Mouse (Mus musculus): ENCODE measurements at regions not wholly inside any gene's neighbourhood (a gene's known extent, or its start where the extent isn't known, plus 50 kb on each side); places are given as distances from the start of the nearest gene placed in this dataset.

GRCm38 (mm10) chr12:78118131-78118530 lies 75.9 kb upstream of the Gm6657 start:
- TF ChIP-seq CTCF (conservative IDR thresholded peaks at IDR 0.05; ENCODE audit: low read length) (no peak), NANOG (IDR thresholded peaks at IDR 0.05; ENCODE audit: borderline replicate concordance, low read length) (no peak)

Data from E14TG2a.4 (cell line).